Mouse (Mus musculus) kidney, embryonic 15.5 days (tissue): ENCODE results near the gene Gm9936. TPM values are rescaled to one million over a fixed set of nuclear protein-coding genes. Genes with fewer than 3 reads are reported as not detected.

ENCODE experiments used
- ATAC-seq: fragments of 200-750 bp; cut with Nextera tagmentation; replicated peaks from 2 replicates; pipeline ENCODE4 v1.8.0; 2017; ENCODE audit warnings: moderate TSS enrichment; ENCODE audit not compliant: low FRiP score
- H3K27ac ChIP-seq: fragments of 300-500 bp; sonication (generic); 2 replicates; pipeline ENCODE4 v1.5.1; 2015; ENCODE audit warnings: mild to moderate bottlenecking, inconsistent platforms
- H3K27me3 ChIP-seq: fragments of 300-500 bp; sonication (generic); 2 replicates; pipeline ENCODE4 v1.6.1; 2015; ENCODE audit warnings: inconsistent platforms
- H3K36me3 ChIP-seq: fragments of 300-500 bp; sonication (generic); 2 replicates; pipeline ENCODE4 v1.6.1; 2015; ENCODE audit warnings: inconsistent platforms
- H3K4me1 ChIP-seq: fragments of 300-500 bp; sonication (generic); 2 replicates; pipeline ENCODE4 v1.6.1; 2015; ENCODE audit warnings: inconsistent platforms
- H3K4me2 ChIP-seq: fragments of 300-500 bp; sonication (generic); 2 replicates; pipeline ENCODE4 v1.6.1; 2015; ENCODE audit warnings: moderate library complexity, mild to moderate bottlenecking, inconsistent platforms
- H3K4me3 ChIP-seq: fragments of 300-500 bp; sonication (generic); replicated peaks from 2 replicates; pipeline ENCODE4 v1.5.1; 2015; ENCODE audit warnings: mild to moderate bottlenecking, inconsistent platforms
- H3K9ac ChIP-seq: fragments of 300-500 bp; sonication (generic); 2 replicates; pipeline ENCODE4 v1.6.1; 2015; ENCODE audit warnings: mild to moderate bottlenecking, inconsistent platforms
- H3K9me3 ChIP-seq: fragments of 300-500 bp; sonication (generic); replicated peaks from 2 replicates; pipeline ENCODE4 v1.6.1; 2016; ENCODE audit warnings: inconsistent platforms
- WGBS: fragments of 180-500 bp; shearing (Covaris S2); methylation state at CpG from one replicate; pipeline ENCODE4 v1.1.7; 2015; ENCODE audit warnings: mixed read lengths; 5-methylcytosine and 5-hydroxymethylcytosine counted together
- polyA plus RNA-seq: library from polyadenylated mRNA; unstranded; fragments of >200 nt; fragmentation: Nextera tagmentation; extraction: Ambion mirVana; gene quantifications from 2 replicates; pipeline ENCODE4 v1.2.1, GENCODE M21; 2015

The Gm9936 gene
- polyA plus RNA-seq, 1 experiment from 2014 or later: 0.06 TPM

GRCm38 (mm10) chr5:114836886-114837285 is 21.6 kb downstream of the Gm9936 start:
- 65% methylated on average over 12 of the region's 12 CpGs for WGBS
- no peak for ATAC-seq
- Histone ChIP-seq H3K4me3 (no peak overlapping the region), H3K27me3 (no peaks in the 10 kb centered on the region), H3K27ac (no peak overlapping the region), H3K4me1 (0 out of 2 replicates have a peak, but pooled peaks cover under 1% of the 10 kb centered on the region), H3K4me2 (no peak overlapping the region), H3K9ac (no peak overlapping the region), H3K36me3 (no peaks in the 10 kb centered on the region), H3K9me3 (no peaks in the 10 kb centered on the region)

- WGBS: 63% methylated on average over 3 of the region's 3 CpGs
- no peak overlapping the region for H3K9ac ChIP-seq
- no peaks in the 10 kb centered on the region for H3K36me3 ChIP-seq
- no peak for ATAC-seq
- H3K27me3 ChIP-seq: no peaks in the 10 kb centered on the region
- H3K4me3 ChIP-seq: no peak overlapping the region
- no peaks in the 10 kb centered on the region for H3K9me3 ChIP-seq
- no peak overlapping the region for H3K27ac ChIP-seq
- peaks cover 7% of the 10 kb centered on the region for H3K4me1 ChIP-seq
- no peak overlapping the region for H3K4me2 ChIP-seq
Measured at GRCm38 (mm10) chr5:114829740-114830139, 28.7 kb downstream of the Gm9936 start.

GRCm38 (mm10) chr5:114827427-114827826 is 31.1 kb downstream of the Gm9936 start:
- Histone ChIP-seq H3K27me3 (no peaks in the 10 kb centered on the region), H3K4me1 (peaks cover 7% of the 10 kb centered on the region), H3K9me3 (no peaks in the 10 kb centered on the region), H3K4me2 (no peak overlapping the region), H3K9ac (no peak overlapping the region), H3K27ac (no peak overlapping the region), H3K4me3 (no peak overlapping the region), H3K36me3 (0 out of 2 replicates have a peak, but pooled peaks cover under 1% of the 10 kb centered on the region)
- ATAC-seq: no peak
- 82% methylated on average over 12 of the region's 12 CpGs for WGBS

- Histone ChIP-seq H3K4me3 (peak overlapping the region; percentile 47), H3K36me3 (peaks cover 13% of the 10 kb centered on the region), H3K4me1 (peaks cover 7% of the 10 kb centered on the region), H3K9me3 (peaks cover 6% of the 10 kb centered on the region; the same call in 1 of the 2 replicates), H3K9ac (peak overlapping the region; percentile 40; the same call in 1 of the 2 replicates), H3K27ac (peak overlapping the region; percentile 70), H3K4me2 (peak overlapping the region; percentile 77), H3K27me3 (no peaks in the 10 kb centered on the region)
- ATAC-seq: peak; percentile 86
- WGBS: 7% methylated on average over 26 of the region's 27 CpGs
Measured at GRCm38 (mm10) chr5:114825978-114826691, 32.3 kb downstream of the Gm9936 start.

- Histone ChIP-seq H3K27me3 (no peaks in the 10 kb centered on the region), H3K9me3 (peaks cover 6% of the 10 kb centered on the region; the same call in 1 of the 2 replicates), H3K9ac (no peak overlapping the region), H3K4me3 (0 out of 2 replicates have a peak overlapping the region, but pooled peaks have one; percentile 12), H3K27ac (no peak overlapping the region), H3K4me1 (peaks cover 7% of the 10 kb centered on the region), H3K36me3 (peaks cover 20% of the 10 kb centered on the region), H3K4me2 (peak overlapping the region; percentile 70)
- ATAC-seq: no peak
- WGBS: 24% methylated on average over 9 of the region's 9 CpGs
Measured at GRCm38 (mm10) chr5:114824197-114824596, 34.3 kb downstream of the Gm9936 start.

- Histone ChIP-seq H3K9ac (peak within 1 kb of the TSS; percentile 80), H3K4me1 (peaks cover 11% of the 10 kb centered on the region), H3K4me2 (peak within 1 kb of the TSS; percentile 70), H3K36me3 (peaks cover 20% of the 10 kb centered on the region), H3K27ac (peak within 1 kb of the TSS; percentile 81), H3K4me3 (peak within 1 kb of the TSS; percentile 80), H3K27me3 (no peaks in the 10 kb centered on the region), H3K9me3 (peaks cover 6% of the 10 kb centered on the region; the same call in 1 of the 2 replicates)
- peak; percentile 80 for ATAC-seq
- 8% methylated on average over 53 of the region's 53 CpGs for WGBS
Measured at GRCm38 (mm10) chr5:114822796-114823688, 35.4 kb downstream of the Gm9936 start, which contains the start of gene 1500011B03Rik. Gene 1500011B03Rik (minus strand): TSS chr5:114823468.

- H3K9ac ChIP-seq: no peak overlapping the region
- peaks cover 10% of the 10 kb centered on the region; the same call in 1 of the 2 replicates for H3K9me3 ChIP-seq
- 67% methylated on average over 11 of the region's 11 CpGs for WGBS
- H3K27me3 ChIP-seq: no peaks in the 10 kb centered on the region
- H3K4me2 ChIP-seq: no peak overlapping the region
- H3K27ac ChIP-seq: no peak overlapping the region
- peaks cover 20% of the 10 kb centered on the region for H3K36me3 ChIP-seq
- 0 out of 2 replicates have a peak, but pooled peaks cover 5% of the 10 kb centered on the region for H3K4me1 ChIP-seq
- H3K4me3 ChIP-seq: no peak overlapping the region
- ATAC-seq: 0 out of 2 replicates have a peak, but pooled peaks have one; percentile 10
Measured at GRCm38 (mm10) chr5:114818124-114818523, 40.4 kb downstream of the Gm9936 start.

GRCm38 (mm10) chr5:114816599-114816998 is 41.9 kb downstream of the Gm9936 start:
- H3K4me2 ChIP-seq: no peak overlapping the region
- WGBS: 64% methylated on average over 6 of the region's 6 CpGs
- H3K9ac ChIP-seq: no peak overlapping the region
- peaks cover 8% of the 10 kb centered on the region; the same call in 1 of the 2 replicates for H3K9me3 ChIP-seq
- H3K4me3 ChIP-seq: no peak overlapping the region
- H3K27me3 ChIP-seq: no peaks in the 10 kb centered on the region
- no peak for ATAC-seq
- peaks cover 15% of the 10 kb centered on the region; the same call in 1 of the 2 replicates for H3K4me1 ChIP-seq
- H3K27ac ChIP-seq: no peak overlapping the region
- peaks cover 11% of the 10 kb centered on the region for H3K36me3 ChIP-seq

- WGBS: under 1% methylated on average over 50 of the region's 50 CpGs
- peaks cover 13% of the 10 kb centered on the region for H3K36me3 ChIP-seq
- peak overlapping the region; percentile 89 for H3K27ac ChIP-seq
Measured at GRCm38 (mm10) chr5:114813525-114814181, 44.8 kb downstream of the Gm9936 start.

GRCm38 (mm10) chr5:114809826-114810225 is 48.7 kb downstream of the Gm9936 start:
- no peak for ATAC-seq
- H3K4me2 ChIP-seq: no peak overlapping the region
- H3K4me1 ChIP-seq: peaks cover 20% of the 10 kb centered on the region
- peaks cover 48% of the 10 kb centered on the region for H3K36me3 ChIP-seq
- H3K27ac ChIP-seq: no peak overlapping the region
- no peaks in the 10 kb centered on the region for H3K27me3 ChIP-seq
- no peaks in the 10 kb centered on the region for H3K9me3 ChIP-seq
- WGBS: 91% methylated on average over 5 of the region's 5 CpGs
- H3K9ac ChIP-seq: no peak overlapping the region
- H3K4me3 ChIP-seq: no peak overlapping the region

More at GRCm38 (mm10) chr5:114813525-114814181, 44.8 kb downstream of the Gm9936 start:
- H3K4me3 ChIP-seq: peak overlapping the region; percentile 99
- H3K9ac ChIP-seq: peak overlapping the region; percentile 79
- peaks cover 13% of the 10 kb centered on the region; the same call in 1 of the 2 replicates for H3K4me1 ChIP-seq
- 0 out of 2 replicates have a peak, but pooled peaks cover 4% of the 10 kb centered on the region for H3K9me3 ChIP-seq
- H3K27me3 ChIP-seq: no peaks in the 10 kb centered on the region
- H3K4me2 ChIP-seq: peak overlapping the region; percentile 70
- ATAC-seq: peak; percentile 91

GRCm38 (mm10) chr5:114809181-114809756 is 49.2 kb downstream of the Gm9936 start:
- H3K4me1 ChIP-seq: peaks cover 20% of the 10 kb centered on the region
- WGBS: 81% methylated on average over 10 of the region's 10 CpGs

More at GRCm38 (mm10) chr5:114809181-114809756, 49.2 kb downstream of the Gm9936 start:
- Histone ChIP-seq H3K9ac (no peak overlapping the region), H3K27ac (no peak overlapping the region), H3K4me3 (no peak overlapping the region), H3K36me3 (peaks cover 54% of the 10 kb centered on the region), H3K27me3 (no peaks in the 10 kb centered on the region), H3K9me3 (no peaks in the 10 kb centered on the region), H3K4me2 (no peak overlapping the region)
- no peak for ATAC-seq
